Mouse (Mus musculus) G1E (cell line): ENCODE data around the gene Cux1.

Experiments
- CTCF ChIP-seq: IDR thresholded peaks from 2 replicates; pipeline ENCODE4 v1.5.1; 2012; ENCODE audit warnings: low read depth, low read length, inconsistent platforms, mixed read lengths
- GATA1 ChIP-seq: IDR thresholded peaks from 2 replicates; pipeline ENCODE4 v1.6.1; 2012; ENCODE audit warnings: borderline replicate concordance, low read length, inconsistent platforms, mixed read lengths
- POLR2AphosphoS5 ChIP-seq: IDR thresholded peaks from 2 replicates; pipeline ENCODE4 v1.6.1; 2012; ENCODE audit warnings: low read depth, low read length, inconsistent platforms; ENCODE audit not compliant: insufficient replicate concordance
- TAL1 ChIP-seq: conservative IDR thresholded peaks from 2 replicates; pipeline ENCODE4 v1.6.1; 2012; ENCODE audit warnings: low read depth, low read length, inconsistent platforms, mixed read lengths

DNA sequence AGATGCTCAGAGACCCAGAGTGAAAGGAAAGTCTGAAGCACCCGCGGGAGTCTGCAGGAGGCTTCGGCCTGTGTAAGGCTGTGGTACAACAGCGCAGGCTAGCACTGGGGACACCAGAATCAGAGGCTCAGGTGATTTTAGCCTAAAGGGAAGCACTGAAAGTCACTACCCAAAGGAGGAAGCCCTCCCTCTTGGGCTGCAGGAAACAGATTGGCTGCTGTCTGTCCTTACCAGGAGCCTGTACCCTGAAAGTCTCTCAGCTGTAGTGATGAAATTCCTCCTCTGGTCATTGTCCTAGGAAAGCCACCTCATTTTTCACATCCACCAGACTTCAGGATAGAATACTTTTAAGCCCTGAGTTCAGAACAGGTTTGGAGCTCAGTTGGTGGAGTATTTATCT lies 30.5 kb downstream of the Cux1 start:
- no peak for TF ChIP-seq CTCF
- TF ChIP-seq GATA1 = no peak
- no peak for TF ChIP-seq TAL1
- TF ChIP-seq POLR2AphosphoS5 = no peak
